Mouse (Mus musculus) natural killer cell, adult 2 months (primary cell): ENCODE measurements around the gene Ankfn1.

ENCODE experiments used
- DNase-seq, 2 experiments: peaks; one replicate each; pipeline ENCODE4 v3.0.0; 2022; ENCODE audit warnings: low spot score in 2 of 2

Ankfn1 gene

DNA sequence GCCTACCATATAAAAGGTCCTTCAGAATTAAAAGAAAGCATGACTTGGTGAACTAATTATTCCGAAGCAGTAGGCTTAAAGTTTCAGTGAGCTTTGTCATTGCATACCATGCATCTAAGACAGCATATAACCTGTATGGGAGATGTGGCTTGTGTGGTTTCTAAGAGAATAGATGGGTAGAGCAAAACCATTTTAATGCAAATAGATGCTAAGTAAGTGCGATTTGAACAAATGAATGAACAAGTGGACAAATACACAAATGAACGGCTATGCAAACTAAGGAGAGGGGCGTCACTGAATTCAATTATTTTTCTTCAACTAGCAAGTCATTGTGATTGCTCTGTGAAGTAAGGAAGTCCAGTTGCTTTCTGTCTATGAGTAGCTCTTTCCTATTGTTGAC is 198.3 kb downstream of the Ankfn1 start:
- DNase-seq: no peak

DNA sequence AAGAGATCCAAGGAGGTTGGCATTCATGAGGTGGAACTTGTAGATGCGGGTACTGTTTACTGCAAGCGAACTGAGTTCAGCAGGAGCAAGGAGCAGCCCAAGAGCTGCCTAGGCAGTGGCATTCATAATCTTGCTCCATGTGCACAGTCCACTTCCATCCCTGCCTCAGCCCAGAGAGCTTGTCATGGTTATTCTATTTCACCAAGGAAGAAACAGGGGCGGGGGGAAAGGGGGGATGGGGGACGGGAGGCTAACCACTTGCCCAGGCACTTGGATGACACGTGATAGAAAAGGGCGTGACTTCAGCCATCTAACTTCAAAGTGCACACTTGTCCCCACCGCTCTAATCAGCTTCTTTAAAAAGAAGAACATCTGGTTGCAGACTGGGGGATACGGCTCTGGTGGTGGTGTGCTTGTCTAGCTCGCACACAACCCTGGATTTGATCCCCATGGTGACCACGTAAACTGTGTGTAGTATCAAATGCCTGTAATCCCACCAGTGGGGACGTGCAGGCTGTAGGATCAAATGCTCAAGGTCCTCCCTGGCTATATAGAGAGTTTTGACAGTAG is 203.1 kb downstream of the Ankfn1 start:
- no peak for DNase-seq

DNA sequence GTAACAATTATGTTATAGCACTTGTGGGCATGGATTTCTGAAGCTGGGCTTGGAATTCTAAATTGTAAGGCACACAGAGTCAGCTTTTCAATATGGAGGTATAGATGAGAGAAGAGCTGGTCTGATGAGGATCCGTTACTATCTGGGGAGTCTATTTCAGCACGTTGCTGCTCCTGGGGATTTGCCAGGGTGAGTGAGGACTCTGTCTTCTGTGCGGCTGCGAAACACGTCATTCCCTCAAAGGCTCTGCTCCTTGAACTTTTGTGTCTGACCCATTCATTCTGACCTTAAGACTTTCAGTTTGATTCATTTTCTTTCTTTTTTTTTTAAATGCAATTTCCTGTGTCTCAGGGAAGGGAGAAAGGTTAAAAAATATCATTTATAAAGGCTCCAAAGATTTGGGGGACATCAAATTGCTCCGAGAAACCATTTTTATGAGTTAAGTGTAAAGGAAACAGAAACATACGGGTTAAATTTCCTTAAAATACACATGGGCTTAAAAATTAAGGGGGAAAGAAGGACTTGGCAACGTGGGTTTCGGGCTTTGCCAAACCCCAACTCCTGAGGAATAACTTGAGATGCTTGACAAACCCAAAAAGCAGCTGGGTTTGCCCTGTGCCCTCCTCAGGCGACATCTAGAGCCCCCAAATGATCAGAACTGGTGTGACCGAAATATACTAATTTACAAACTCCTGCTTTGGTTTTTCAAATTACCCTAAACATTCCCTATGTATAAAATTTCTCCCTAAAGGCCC is 207.9 kb downstream of the Ankfn1 start:
- no peak for DNase-seq

DNA sequence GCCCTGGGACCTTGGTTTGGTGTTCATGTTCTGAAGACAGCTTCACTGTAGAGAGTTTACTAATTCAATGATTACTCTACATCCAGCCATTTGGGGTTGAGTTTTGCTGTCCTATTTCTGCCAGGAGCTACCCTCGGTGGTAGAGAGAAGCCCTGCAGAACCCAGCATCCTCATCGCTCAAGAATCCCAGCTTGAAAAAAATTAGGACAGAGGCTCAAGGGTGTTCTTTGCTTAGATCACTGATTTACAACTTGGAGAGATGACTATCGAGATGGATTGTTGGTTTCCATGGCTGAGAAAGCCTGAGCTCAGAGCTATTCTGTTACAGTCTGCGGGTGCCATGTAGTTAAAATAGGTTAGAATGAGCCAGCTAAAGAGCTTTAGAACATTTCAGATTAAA is 209.2 kb downstream of the Ankfn1 start:
- no peak for DNase-seq

GRCm38 (mm10) chr11:89551441-89551840 is 226.0 kb downstream of the Ankfn1 start:
- no peak for DNase-seq

- no peak for DNase-seq
Observed at GRCm38 (mm10) chr11:89550921-89551320, 226.5 kb downstream of the Ankfn1 start.

DNA sequence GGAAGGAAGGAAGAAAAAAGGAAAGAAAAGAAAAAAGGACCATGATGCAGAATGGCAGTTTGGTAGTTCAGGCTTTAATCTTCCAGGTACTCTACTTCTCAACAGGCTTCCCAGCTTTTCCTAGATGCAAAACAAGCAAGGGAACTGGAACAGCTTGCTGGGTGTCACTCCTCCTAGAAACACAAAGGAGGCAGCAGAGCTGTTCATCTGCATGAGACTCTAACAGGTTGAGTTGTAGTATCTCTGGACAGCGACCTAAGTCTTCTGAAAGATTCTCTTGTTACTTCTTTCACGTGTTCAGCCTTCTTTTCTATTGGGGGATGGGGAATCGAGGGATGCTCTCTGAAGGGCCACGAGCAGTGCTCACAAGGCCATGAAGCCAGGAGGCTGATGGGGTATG is 228.7 kb downstream of the Ankfn1 start:
- DNase-seq: no peak

GRCm38 (mm10) chr11:89546164-89546563 is 231.3 kb downstream of the Ankfn1 start:
- DNase-seq: no peak

GRCm38 (mm10) chr11:89544856-89545817 is 232.3 kb downstream of the Ankfn1 start:
- no peak for DNase-seq

DNA sequence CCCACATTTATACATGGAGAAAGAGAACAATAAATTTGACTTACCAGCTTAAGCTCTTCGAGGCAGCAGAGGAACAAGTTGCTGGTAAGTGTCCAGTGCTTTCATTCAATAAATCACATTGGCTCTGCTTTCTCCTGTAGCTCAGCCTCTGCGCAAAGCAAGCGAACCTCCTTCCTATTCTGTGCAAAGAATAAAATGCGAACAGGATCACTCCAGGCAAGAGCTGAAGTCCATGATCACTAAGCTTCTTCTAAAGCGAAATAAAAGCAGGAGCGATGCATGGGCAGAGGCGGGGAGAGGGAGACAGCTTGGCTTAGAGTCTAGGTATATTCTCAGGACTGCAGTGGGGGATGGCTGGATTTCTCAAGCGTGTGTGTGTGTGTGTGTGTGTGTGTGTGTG is 239.1 kb downstream of the Ankfn1 start:
- DNase-seq: no peak

- no peak for DNase-seq
Observed at GRCm38 (mm10) chr11:89527800-89528430, 249.5 kb downstream of the Ankfn1 start.

GRCm38 (mm10) chr11:89515501-89515901 is 262.0 kb downstream of the Ankfn1 start:
- DNase-seq: no peak

GRCm38 (mm10) chr11:89508675-89509324 is 268.7 kb downstream of the Ankfn1 start:
- no peak for DNase-seq

DNA sequence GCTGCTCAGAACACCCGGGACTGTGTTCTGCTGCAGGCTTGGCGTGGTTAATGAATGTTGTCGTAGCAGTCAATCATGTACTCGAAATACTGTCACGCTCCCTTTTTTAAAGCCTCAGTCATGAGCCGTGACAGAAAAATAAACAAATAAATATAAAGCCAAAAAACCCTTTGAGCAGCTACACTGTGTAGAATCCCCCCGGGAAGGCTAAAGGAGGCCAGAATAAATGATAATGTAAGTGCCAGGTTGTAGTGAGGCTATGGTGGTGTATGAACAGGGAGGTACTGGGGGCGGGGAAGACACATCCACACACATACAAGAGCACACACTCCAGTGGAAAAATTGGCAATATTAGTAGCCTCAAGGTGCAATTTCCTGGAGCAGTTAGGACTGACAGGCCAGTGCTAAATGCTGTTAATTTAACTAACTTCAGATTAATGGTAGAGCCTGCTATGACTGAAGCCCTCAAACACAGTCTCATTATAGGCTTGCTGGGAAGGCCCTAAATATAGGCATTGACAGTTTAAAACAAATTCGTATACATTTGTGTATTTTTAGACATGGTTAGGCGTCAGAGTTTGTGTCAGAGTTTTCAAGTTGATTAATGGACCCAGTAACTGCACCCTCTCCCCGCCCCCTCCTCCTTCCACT is 270.7 kb downstream of the Ankfn1 start:
- DNase-seq: no peak

DNA sequence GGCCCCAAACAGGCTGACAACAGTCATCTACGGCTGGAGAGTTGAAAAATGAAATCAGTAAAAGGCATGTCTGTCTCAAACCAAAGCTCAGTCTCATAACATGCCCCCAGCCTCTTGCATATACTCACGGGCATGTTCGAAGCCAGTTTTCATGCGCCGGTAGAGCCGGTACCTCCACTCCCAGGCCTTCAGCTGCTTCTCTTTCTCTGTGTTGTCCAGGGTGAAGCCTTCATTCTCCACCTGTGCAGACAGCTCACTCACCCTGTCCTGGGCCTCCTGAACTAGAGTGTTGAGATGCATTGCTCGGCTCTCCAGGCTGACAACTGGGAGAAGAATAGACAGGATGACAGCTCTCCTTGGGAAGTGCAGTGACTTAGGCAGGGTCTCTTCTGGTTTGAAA is 272.4 kb downstream of the Ankfn1 start:
- DNase-seq: no peak

- DNase-seq: no peak
Observed at GRCm38 (mm10) chr11:89501796-89502195, 275.7 kb downstream of the Ankfn1 start.

- no peak for DNase-seq
Observed at GRCm38 (mm10) chr11:89500961-89501360, 276.5 kb downstream of the Ankfn1 start.

DNA sequence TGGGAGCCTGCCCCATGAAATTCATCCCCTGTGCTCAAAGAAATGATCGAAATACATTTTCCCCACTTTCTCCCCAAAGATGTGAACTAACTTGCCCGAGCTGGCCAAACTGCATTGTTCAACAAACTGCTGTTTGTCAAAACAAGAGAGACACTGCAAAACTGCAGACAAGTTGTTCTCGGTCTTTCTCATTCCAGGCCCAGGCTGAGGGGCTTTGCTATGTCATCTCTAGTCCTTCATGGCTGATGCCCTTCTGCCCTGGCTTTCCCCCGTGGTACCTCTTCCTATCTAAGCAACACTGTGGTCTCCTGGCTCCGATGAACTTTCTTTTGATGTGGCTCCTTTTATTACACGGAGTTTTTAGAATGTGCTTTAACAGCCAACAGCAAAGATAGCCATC is 296.4 kb downstream of the Ankfn1 start:
- no peak for DNase-seq

DNA sequence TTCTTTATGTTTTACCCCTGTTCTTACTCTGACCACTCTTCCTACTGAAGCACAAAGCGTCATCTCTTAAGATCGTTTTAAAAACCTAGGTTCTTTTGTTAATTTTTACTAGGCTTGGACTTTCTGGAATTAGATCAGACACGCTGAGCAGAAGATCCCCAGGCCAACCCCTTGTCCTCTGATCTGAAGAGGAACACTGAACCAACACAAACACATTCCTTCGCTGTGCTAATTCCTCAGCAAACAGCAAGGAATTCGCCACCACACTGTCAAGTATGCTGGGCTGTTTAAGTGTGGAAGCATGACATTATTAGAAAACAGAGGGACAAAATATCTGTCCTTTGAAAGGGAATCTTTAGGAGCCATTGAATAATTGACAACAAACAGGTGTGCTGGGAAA is 300.5 kb downstream of the Ankfn1 start:
- no peak for DNase-seq

GRCm38 (mm10) chr11:89476047-89476446 is 301.4 kb downstream of the Ankfn1 start:
- DNase-seq: no peak

DNA sequence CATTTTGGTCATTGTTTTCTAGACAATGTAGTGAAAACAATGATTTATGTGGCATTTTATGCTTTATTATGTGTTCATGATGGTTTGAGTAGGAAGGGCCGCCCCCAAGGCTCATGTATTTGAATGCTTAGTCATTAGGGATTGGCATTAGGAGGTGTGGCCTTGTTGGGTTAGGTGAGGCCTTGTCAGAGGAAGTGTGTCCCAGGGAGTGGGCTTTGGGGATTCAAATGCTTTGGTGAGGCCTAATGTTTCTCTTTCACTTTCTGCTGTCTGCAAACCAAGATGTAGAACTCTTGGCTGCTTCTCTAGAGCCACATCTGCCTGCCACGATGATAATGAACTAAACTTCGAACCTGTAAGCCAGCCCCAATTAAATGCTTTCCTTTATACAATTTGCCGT is 304.6 kb downstream of the Ankfn1 start:
- DNase-seq: no peak
